Mouse (Mus musculus): ENCODE data around the gene Gna14. TPM values are rescaled to one million over a fixed set of nuclear protein-coding genes. Genes with fewer than 3 reads are reported as not detected.

The Gna14 gene
- polyA plus RNA-seq, 1 experiment from 2014 or later, result 0.73 TPM

DNA sequence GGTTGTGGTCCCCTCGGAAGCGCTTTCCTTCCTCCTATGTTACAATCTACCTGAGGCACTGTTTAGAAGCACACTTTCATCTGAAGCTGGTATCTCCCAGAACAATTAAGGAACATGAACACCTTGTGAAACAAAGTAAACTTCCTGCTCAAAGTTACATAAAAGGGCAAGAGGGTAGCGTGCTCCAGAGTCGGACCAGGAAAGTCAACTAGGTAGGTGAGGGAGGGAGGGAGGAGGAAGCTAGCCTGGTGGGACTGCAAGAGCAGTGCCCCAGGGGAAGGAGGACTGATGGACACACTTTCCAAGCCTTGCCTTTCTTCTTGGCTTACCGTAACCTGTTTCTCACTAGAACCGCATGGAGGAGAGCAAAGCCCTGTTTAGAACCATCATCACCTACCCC is 172.1 kb downstream of the Gna14 start:
- Histone ChIP-seq H3K4me2 (ENCODE audit: low read length) (no peak overlapping the region), H3K27me3 (ENCODE audit: control insufficient read depth, insufficient read depth, low read depth, low read length) (no peaks in the 10 kb centered on the region), H3K9me3 (replicated peaks; ENCODE audit: control insufficient read depth, low read length, poor library complexity, severe bottlenecking) (no peaks in the 10 kb centered on the region), H3K4me1 (ENCODE audit: control insufficient read depth, insufficient read depth, low read length) (no peaks in the 10 kb centered on the region), H3K9ac (ENCODE audit: low read depth, low read length) (no peak overlapping the region), H3K4me3 (ENCODE audit: low read depth, low read length) (no peak overlapping the region), H3K36me3 (ENCODE audit: control insufficient read depth, insufficient read depth, low read length) (no peaks in the 10 kb centered on the region), H3K27ac (ENCODE audit: low read length) (no peak overlapping the region)
- WGBS, result 94% methylated on average over 6 of the region's 6 CpGs
- ATAC-seq, result no peak

DNA sequence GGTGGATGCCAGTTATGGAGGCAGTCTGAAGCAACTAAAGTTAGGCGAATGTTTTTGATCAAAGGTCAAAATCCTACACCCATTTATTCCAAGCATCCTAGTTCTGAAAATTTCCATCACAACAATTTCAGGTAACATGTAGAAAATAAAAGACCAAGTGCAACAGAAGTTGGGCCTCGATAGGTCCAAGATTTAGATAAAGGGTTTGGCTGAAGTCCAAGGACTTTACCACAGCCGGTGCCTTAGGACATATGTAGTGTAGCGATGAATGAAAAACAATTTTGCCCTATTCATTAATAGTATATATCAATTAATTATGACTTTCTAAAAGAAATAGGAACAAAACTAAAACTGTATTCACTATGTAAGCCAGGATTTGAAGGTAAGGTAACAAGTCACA is 187.6 kb downstream of the Gna14 start:
- Histone ChIP-seq H3K9me3 (replicated peaks; ENCODE audit: control insufficient read depth, low read length, poor library complexity, severe bottlenecking) (no peaks in the 10 kb centered on the region), H3K4me1 (ENCODE audit: control insufficient read depth, insufficient read depth, low read length) (no peaks in the 10 kb centered on the region), H3K27me3 (ENCODE audit: control insufficient read depth, insufficient read depth, low read depth, low read length) (no peaks in the 10 kb centered on the region), H3K4me2 (ENCODE audit: low read length) (no peak overlapping the region), H3K9ac (ENCODE audit: low read depth, low read length) (no peak overlapping the region), H3K4me3 (ENCODE audit: low read depth, low read length) (no peak overlapping the region), H3K36me3 (ENCODE audit: control insufficient read depth, insufficient read depth, low read length) (no peaks in the 10 kb centered on the region), H3K27ac (ENCODE audit: low read length) (no peak overlapping the region)
- no peak for ATAC-seq
- 91% methylated on average over 4 of the region's 4 CpGs for WGBS

GRCm38 (mm10) chr19:16624994-16625393 is 189.4 kb downstream of the Gna14 start:
- H3K4me1 ChIP-seq (ENCODE audit: control insufficient read depth, insufficient read depth, low read length), result no peaks in the 10 kb centered on the region
- H3K9ac ChIP-seq (ENCODE audit: low read depth, low read length), result no peak overlapping the region
- ATAC-seq, result no peak
- H3K4me3 ChIP-seq (ENCODE audit: low read depth, low read length), result no peak overlapping the region
- H3K4me2 ChIP-seq (ENCODE audit: low read length), result no peak overlapping the region
- H3K27me3 ChIP-seq (ENCODE audit: control insufficient read depth, insufficient read depth, low read depth, low read length), result no peaks in the 10 kb centered on the region
- no peak overlapping the region for H3K27ac ChIP-seq (ENCODE audit: low read length)
- no peaks in the 10 kb centered on the region for H3K36me3 ChIP-seq (ENCODE audit: control insufficient read depth, insufficient read depth, low read length)
- no peaks in the 10 kb centered on the region for H3K9me3 ChIP-seq (replicated peaks; ENCODE audit: control insufficient read depth, low read length, poor library complexity, severe bottlenecking)

- Histone ChIP-seq H3K9ac (ENCODE audit: low read depth, low read length) (no peak overlapping the region), H3K27me3 (ENCODE audit: control insufficient read depth, insufficient read depth, low read depth, low read length) (no peaks in the 10 kb centered on the region), H3K36me3 (ENCODE audit: control insufficient read depth, insufficient read depth, low read length) (no peaks in the 10 kb centered on the region), H3K4me1 (ENCODE audit: control insufficient read depth, insufficient read depth, low read length) (no peaks in the 10 kb centered on the region), H3K9me3 (replicated peaks; ENCODE audit: control insufficient read depth, low read length, poor library complexity, severe bottlenecking) (no peaks in the 10 kb centered on the region), H3K27ac (ENCODE audit: low read length) (no peak overlapping the region), H3K4me3 (ENCODE audit: low read depth, low read length) (no peak overlapping the region), H3K4me2 (ENCODE audit: low read length) (no peak overlapping the region)
- no peak for ATAC-seq
- 36% methylated on average over 14 of the region's 14 CpGs for WGBS
Measured at GRCm38 (mm10) chr19:16625610-16626395, 190.2 kb downstream of the Gna14 start.

Data from midbrain, embryonic 16.5 days (tissue).